Mouse (Mus musculus): ENCODE data around the gene Aagab. TPM values are rescaled to one million over a fixed set of nuclear protein-coding genes. Genes with fewer than 3 reads are reported as not detected.

Aagab gene
- polyA plus RNA-seq, 2 experiments, result 12.6 to 25.9 TPM

- H3K36me3 ChIP-seq (ENCODE audit: control insufficient read depth, insufficient read depth, low read length), result no peaks in the 10 kb centered on the region
- 68% methylated on average over 4 of the region's 4 CpGs for WGBS
- H3K4me2 ChIP-seq (replicated peaks; ENCODE audit: low read depth, low read length, severe bottlenecking), result no peak overlapping the region
- peaks cover 35% of the 10 kb centered on the region for H3K4me1 ChIP-seq (ENCODE audit: control insufficient read depth, insufficient read depth, low read length)
- H3K27ac ChIP-seq (replicated peaks; ENCODE audit: low read depth, low read length), result no peak overlapping the region
- DNase-seq (ENCODE audit: low spot score), result no peak
- no peak for TF ChIP-seq POLR2A (IDR thresholded peaks at IDR 0.05; ENCODE audit: borderline replicate concordance, extremely low read depth, insufficient read depth, insufficient read length)
- H3K9me3 ChIP-seq (ENCODE audit: control insufficient read depth, low read length), result peaks cover 8% of the 10 kb centered on the region; the same call in 1 of the 2 replicates
- H3K27me3 ChIP-seq (ENCODE audit: control insufficient read depth, insufficient read depth, low read length), result no peaks in the 10 kb centered on the region
- H3K9ac ChIP-seq (ENCODE audit: low read depth, low read length, severe bottlenecking), result no peak overlapping the region
- no peak overlapping the region for H3K4me3 ChIP-seq (replicated peaks; ENCODE audit: low read length)
- ATAC-seq (ENCODE audit: low FRiP score, low read depth), result no peak
Observed at GRCm38 (mm10) chr9:63590592-63590991, 11.9 kb upstream of the Aagab start.

DNA sequence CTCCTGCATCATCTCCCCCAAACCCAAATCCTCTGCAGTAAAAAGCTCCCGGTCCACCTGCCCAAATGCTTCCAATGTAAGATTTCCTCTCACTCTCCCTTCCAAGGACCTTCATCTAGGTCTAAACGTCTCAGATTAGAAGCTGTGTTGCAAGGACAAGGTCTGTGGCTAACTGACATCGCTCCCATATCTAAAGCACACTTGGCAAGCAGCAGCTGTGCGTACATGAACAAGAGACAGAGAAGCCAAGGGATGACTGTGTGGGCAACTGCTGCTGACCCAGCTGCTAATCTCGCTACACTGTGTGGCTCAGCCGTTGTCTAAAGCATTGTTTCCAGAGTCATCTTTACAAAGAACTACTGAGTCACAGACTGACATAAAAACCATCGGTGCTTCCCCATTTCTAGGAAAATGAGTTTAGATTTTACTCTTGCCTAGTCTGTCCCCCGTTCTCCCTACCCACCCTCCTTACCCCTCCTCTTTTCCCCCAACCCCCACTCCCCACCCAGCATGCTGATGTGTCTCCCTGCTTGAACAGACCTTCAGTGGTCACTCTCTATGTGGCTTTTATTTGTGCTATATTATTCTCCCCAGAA lies 10.7 kb upstream of the Aagab start:
- Histone ChIP-seq H3K9me3 (ENCODE audit: control insufficient read depth, low read length) (peaks cover 5% of the 10 kb centered on the region; the same call in 1 of the 2 replicates), H3K9ac (ENCODE audit: low read depth, low read length, severe bottlenecking) (no peak overlapping the region), H3K4me3 (replicated peaks; ENCODE audit: low read length) (no peak overlapping the region), H3K36me3 (ENCODE audit: control insufficient read depth, insufficient read depth, low read length) (no peaks in the 10 kb centered on the region), H3K27me3 (ENCODE audit: control insufficient read depth, insufficient read depth, low read length) (no peaks in the 10 kb centered on the region), H3K4me1 (ENCODE audit: control insufficient read depth, insufficient read depth, low read length) (peaks cover 47% of the 10 kb centered on the region), H3K27ac (replicated peaks; ENCODE audit: low read depth, low read length) (no peak overlapping the region), H3K4me2 (replicated peaks; ENCODE audit: low read depth, low read length, severe bottlenecking) (no peak overlapping the region)
- TF ChIP-seq POLR2A (IDR thresholded peaks at IDR 0.05; ENCODE audit: borderline replicate concordance, extremely low read depth, insufficient read depth, insufficient read length), result no peak
- WGBS, result 85% methylated on average over 8 of the region's 8 CpGs
- DNase-seq (ENCODE audit: low spot score), result no peak
- ATAC-seq (ENCODE audit: low FRiP score, low read depth), result no peak

DNA sequence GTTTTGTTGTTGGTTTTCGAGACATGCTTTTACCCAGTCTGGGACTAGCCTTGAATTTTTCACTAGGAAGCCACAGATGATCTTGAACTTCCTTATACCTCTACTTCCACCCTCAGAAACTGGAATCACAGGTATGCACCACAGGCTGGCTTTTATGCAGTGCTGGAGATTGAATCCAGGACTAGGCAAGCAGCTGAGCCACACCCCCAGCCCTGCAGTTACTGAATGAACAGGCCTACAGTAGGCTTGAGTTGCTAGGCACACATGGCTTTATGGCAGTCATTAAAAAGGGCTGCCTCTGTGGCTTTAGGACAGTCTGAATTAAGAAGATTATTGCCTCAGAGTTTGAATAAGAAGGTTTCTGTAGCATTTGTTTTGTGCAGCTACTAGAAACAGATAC lies 7.4 kb upstream of the Aagab start:
- 70% methylated on average over 1 of the region's 1 CpGs for WGBS
- peaks cover 33% of the 10 kb centered on the region for H3K4me1 ChIP-seq (ENCODE audit: control insufficient read depth, insufficient read depth, low read length)

DNA sequence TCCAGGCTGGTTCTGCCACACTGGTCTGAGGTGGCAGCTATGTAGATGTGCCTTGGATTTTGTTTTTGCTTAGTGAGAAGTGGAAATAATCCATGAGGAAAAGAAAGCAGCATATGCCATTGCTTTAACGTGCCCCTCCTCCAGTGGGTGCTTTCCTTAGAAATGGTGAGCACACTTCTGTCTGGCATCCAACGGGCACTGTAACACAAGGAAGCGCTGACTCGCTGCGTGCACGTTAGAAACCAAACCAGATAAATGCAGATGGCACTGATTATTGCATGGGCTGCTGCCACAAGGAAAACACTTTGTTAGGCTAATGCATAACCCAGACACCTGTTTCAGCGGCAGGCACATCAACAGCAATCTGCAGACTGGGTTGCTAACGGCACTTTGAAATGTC lies 6.8 kb upstream of the Aagab start:
- H3K27ac ChIP-seq (replicated peaks; ENCODE audit: low read depth, low read length), result peak overlapping the region; percentile 38; the same call in 1 of the 2 replicates
- peaks cover 32% of the 10 kb centered on the region for H3K4me1 ChIP-seq (ENCODE audit: control insufficient read depth, insufficient read depth, low read length)
- TF ChIP-seq POLR2A (IDR thresholded peaks at IDR 0.05; ENCODE audit: borderline replicate concordance, extremely low read depth, insufficient read depth, insufficient read length), result no peak
- ATAC-seq (ENCODE audit: low FRiP score, low read depth), result no peak
- H3K4me3 ChIP-seq (replicated peaks; ENCODE audit: low read length), result no peak overlapping the region
- H3K9ac ChIP-seq (ENCODE audit: low read depth, low read length, severe bottlenecking), result no peak overlapping the region
- no peaks in the 10 kb centered on the region for H3K9me3 ChIP-seq (ENCODE audit: control insufficient read depth, low read length)
- DNase-seq (ENCODE audit: low spot score), result no peak
- WGBS, result 57% methylated on average over 8 of the region's 8 CpGs
- no peak overlapping the region for H3K4me2 ChIP-seq (replicated peaks; ENCODE audit: low read depth, low read length, severe bottlenecking)
- no peaks in the 10 kb centered on the region for H3K27me3 ChIP-seq (ENCODE audit: control insufficient read depth, insufficient read depth, low read length)
- H3K36me3 ChIP-seq (ENCODE audit: control insufficient read depth, insufficient read depth, low read length), result no peaks in the 10 kb centered on the region

More for the DNA sequence above, 7.4 kb upstream of the Aagab start:
- Histone ChIP-seq H3K27me3 (ENCODE audit: control insufficient read depth, insufficient read depth, low read length) (no peaks in the 10 kb centered on the region), H3K9ac (ENCODE audit: low read depth, low read length, severe bottlenecking) (no peak overlapping the region), H3K9me3 (ENCODE audit: control insufficient read depth, low read length) (no peaks in the 10 kb centered on the region), H3K27ac (replicated peaks; ENCODE audit: low read depth, low read length) (peak overlapping the region; percentile 38; the same call in 1 of the 2 replicates), H3K4me3 (replicated peaks; ENCODE audit: low read length) (no peak overlapping the region), H3K36me3 (ENCODE audit: control insufficient read depth, insufficient read depth, low read length) (no peaks in the 10 kb centered on the region), H3K4me2 (replicated peaks; ENCODE audit: low read depth, low read length, severe bottlenecking) (no peak overlapping the region)
- no peak for TF ChIP-seq POLR2A (IDR thresholded peaks at IDR 0.05; ENCODE audit: borderline replicate concordance, extremely low read depth, insufficient read depth, insufficient read length)
- DNase-seq (ENCODE audit: low spot score) (peak; percentile 58), ATAC-seq (ENCODE audit: low FRiP score, low read depth) (peak; percentile 41; the same call in 1 of the 2 replicates)

DNA sequence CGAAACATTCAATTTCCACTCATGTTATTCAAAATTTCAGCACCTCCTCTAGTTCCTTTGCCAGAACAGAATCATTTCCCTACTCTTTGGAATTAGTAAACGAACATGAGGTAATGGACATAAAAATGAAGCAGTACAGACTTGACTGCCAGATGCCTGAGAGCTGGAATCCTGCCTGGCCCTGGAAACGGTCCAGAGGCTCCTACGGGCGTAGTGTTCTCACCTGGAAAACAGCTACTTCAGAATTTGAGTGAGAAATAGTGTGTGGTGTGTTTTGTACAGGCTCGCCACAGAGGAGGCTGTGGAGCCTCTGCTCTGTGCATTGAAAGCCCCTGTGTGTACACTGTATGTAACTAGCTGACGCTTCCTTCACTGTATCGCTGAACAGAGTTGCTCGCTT lies 5.8 kb upstream of the Aagab start:
- H3K9me3 ChIP-seq (ENCODE audit: control insufficient read depth, low read length), result no peaks in the 10 kb centered on the region
- H3K27me3 ChIP-seq (ENCODE audit: control insufficient read depth, insufficient read depth, low read length), result no peaks in the 10 kb centered on the region
- no peak overlapping the region; the same call in 1 of the 2 replicates for H3K4me2 ChIP-seq (replicated peaks; ENCODE audit: low read depth, low read length, severe bottlenecking)
- no peaks in the 10 kb centered on the region for H3K36me3 ChIP-seq (ENCODE audit: control insufficient read depth, insufficient read depth, low read length)
- H3K27ac ChIP-seq (replicated peaks; ENCODE audit: low read depth, low read length), result peak overlapping the region; percentile 72; the same call in 1 of the 2 replicates
- H3K4me3 ChIP-seq (replicated peaks; ENCODE audit: low read length), result no peak overlapping the region
- H3K4me1 ChIP-seq (ENCODE audit: control insufficient read depth, insufficient read depth, low read length), result peaks cover 32% of the 10 kb centered on the region
- ATAC-seq (ENCODE audit: low FRiP score, low read depth) (peak; percentile 83), DNase-seq (ENCODE audit: low spot score) (peak; percentile 94)
- 28% methylated on average over 9 of the region's 9 CpGs for WGBS
- H3K9ac ChIP-seq (ENCODE audit: low read depth, low read length, severe bottlenecking), result no peak overlapping the region
- no peak for TF ChIP-seq POLR2A (IDR thresholded peaks at IDR 0.05; ENCODE audit: borderline replicate concordance, extremely low read depth, insufficient read depth, insufficient read length)
